Mouse (Mus musculus) kidney, postnatal 36 days (tissue): ENCODE measurements around the gene Olfr523.
A peak's percentile ranks its signal among the peaks of the same experiment; 100 is the strongest.

Experiments
- DNase-seq, 2 experiments: peaks; one replicate each; pipeline ENCODE4 v3.0.0; 2021 to 2022; ENCODE audit warnings: mixed read lengths in 2 of 2

Gene Olfr523

GRCm38 (mm10) chr7:140184206-140184605 is 11.2 kb downstream of the Olfr523 start:
- DNase-seq = no peak

- peak; percentile 75 to 85 for DNase-seq
Measured at GRCm38 (mm10) chr7:140186646-140187620, 13.9 kb downstream of the Olfr523 start.

GRCm38 (mm10) chr7:140187721-140188390 is 14.8 kb downstream of the Olfr523 start:
- no peak for DNase-seq

GRCm38 (mm10) chr7:140188391-140189328 is 15.6 kb downstream of the Olfr523 start:
- no peak for DNase-seq

GRCm38 (mm10) chr7:140190435-140190834 is 17.4 kb downstream of the Olfr523 start:
- no peak for DNase-seq

GRCm38 (mm10) chr7:140192445-140192844 is 19.4 kb downstream of the Olfr523 start:
- DNase-seq = no peak

GRCm38 (mm10) chr7:140192851-140193250 is 19.8 kb downstream of the Olfr523 start:
- DNase-seq = no peak

GRCm38 (mm10) chr7:140194031-140194430 is 21.0 kb downstream of the Olfr523 start:
- DNase-seq = no peak

- no peak for DNase-seq
Measured at GRCm38 (mm10) chr7:140196002-140196401, 23.0 kb downstream of the Olfr523 start.

- DNase-seq = no peak
Measured at GRCm38 (mm10) chr7:140201090-140201489, 28.1 kb downstream of the Olfr523 start.

- DNase-seq = no peak
Measured at GRCm38 (mm10) chr7:140205864-140206263, 32.8 kb downstream of the Olfr523 start, which contains the start of gene Olfr524. Gene Olfr524, minus strand, starts transcription at chr7:140205964.

GRCm38 (mm10) chr7:140206904-140207303 is 33.9 kb downstream of the Olfr523 start:
- no peak for DNase-seq

- no peak for DNase-seq
Measured at GRCm38 (mm10) chr7:140208153-140208552, 35.1 kb downstream of the Olfr523 start.

- DNase-seq = peak; percentile 16 to 53
Measured at GRCm38 (mm10) chr7:140208677-140209076, 35.7 kb downstream of the Olfr523 start.

GRCm38 (mm10) chr7:140213841-140214240 is 40.8 kb downstream of the Olfr523 start:
- DNase-seq = no peak

- no peak for DNase-seq
Measured at GRCm38 (mm10) chr7:140217967-140218366, 45.0 kb downstream of the Olfr523 start, which contains the start of gene Cd163l1. Gene Cd163l1, plus strand, starts transcription at chr7:140218267.

- peak in 1 of 2 experiments; percentile 38 for DNase-seq
Measured at GRCm38 (mm10) chr7:140219268-140219667, 46.3 kb downstream of the Olfr523 start.

- DNase-seq = no peak
Measured at GRCm38 (mm10) chr7:140220375-140220774, 47.4 kb downstream of the Olfr523 start.

GRCm38 (mm10) chr7:140224209-140224608 is 51.2 kb downstream of the Olfr523 start:
- DNase-seq = no peak
